Mouse (Mus musculus) lung, postnatal 0 days (tissue): ENCODE results near the gene Srp54c.

Source experiments
- CTCF ChIP-seq: IDR thresholded peaks from 2 replicates; pipeline ENCODE4 v1.5.1; 2016; ENCODE audit warnings: antibody characterized with exemption, mild to moderate bottlenecking
- EP300 ChIP-seq: IDR thresholded peaks from 2 replicates; pipeline ENCODE4 v1.6.1; 2016; ENCODE audit warnings: antibody characterized with exemption, mild to moderate bottlenecking, control low read depth

- TF ChIP-seq CTCF, result no peak
- TF ChIP-seq EP300, result no peak
Observed at GRCm38 (mm10) chr12:55299336-55299735, 69.4 kb downstream of the Srp54c start, which contains the start of gene 1110008L16Rik.
